Mouse (Mus musculus) frontal cortex, adult (tissue): Measurements from ENCODE around the gene Car9.

Experiments used
- ATAC-seq: cut with Nextera tagmentation; 2 replicates; pipeline ENCODE4 v1.9.2; 2017; ENCODE audit warnings: mild to moderate bottlenecking, moderate library complexity, mixed read lengths; ENCODE audit not compliant: low TSS enrichment

Car9 gene

DNA sequence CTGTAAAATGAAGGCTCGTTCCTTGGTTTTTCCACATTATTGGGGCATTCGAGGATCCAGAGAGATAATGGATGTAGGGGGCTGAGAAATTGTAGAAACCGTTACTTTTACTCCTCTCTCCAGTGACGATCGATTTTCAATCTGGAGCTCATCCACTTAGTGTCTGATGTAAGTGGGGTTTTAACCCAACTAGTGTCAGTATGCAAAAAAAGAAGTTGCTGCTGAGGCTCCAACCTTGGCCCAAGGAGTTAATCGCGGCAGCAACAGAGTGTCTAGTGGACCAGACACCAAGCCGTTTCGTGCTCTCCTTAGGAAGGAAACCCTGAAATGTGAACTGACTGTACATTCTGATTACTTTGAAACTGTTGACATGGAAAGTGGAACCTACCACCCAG is 12.9 kb upstream of the Car9 start:
- no peak for ATAC-seq

DNA sequence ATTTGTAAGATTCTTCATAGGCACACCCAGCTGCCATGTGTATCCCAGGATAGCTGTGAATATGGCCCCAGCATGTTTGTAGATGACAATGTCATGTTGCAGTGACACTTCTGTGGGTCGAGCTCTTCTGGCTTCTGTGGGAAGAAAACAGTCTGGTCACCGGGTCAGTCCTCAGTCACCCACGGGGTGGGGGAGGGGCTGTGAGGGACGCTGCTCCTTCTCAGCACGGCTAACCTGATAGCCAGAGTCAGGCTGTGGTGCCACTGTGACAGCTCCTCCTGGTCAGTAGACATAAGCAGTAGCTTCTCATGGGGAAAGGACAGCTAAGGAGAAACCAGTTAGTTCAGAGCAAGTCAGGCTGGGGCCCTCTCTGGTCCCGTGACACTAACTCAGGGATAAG is 10.2 kb upstream of the Car9 start:
- no peak for ATAC-seq

DNA sequence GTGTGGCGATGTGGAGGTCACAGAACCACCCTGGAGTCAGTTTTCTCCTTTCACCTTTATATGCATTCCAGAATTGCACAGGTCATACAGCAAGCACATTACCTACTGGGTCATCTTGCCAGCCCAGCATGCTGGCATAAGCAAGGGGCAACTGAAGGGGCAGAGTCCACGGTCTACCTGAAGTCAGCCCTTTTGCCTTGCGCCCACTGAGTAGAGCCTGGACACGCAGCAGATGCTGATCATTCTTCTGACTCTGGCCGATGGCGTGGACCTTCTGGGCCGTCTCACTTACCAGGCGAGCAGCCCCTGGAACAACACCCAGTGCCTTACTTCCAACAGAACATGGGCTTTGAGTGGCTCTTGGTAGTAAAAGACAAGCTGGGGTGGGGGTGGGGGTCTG is 9.4 kb upstream of the Car9 start:
- ATAC-seq: no peak

DNA sequence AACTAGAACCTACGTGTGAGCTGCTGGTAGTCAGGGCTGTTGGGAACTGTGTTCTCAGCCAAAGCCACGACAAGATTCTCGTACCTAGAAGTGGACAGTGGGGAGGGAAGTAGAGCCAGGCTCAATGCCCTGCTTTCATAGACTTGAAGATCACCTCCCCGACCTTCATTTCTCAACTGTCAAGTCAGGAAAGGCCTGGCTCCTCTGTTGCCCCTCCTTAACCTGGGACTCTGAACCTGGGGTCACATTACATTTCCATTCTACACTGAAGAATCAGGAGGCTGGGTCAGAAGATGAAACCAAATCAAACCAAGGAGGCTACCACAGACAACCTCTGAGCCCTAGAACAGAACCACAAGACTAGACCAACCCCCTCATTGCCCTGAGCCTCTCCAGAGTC is 8.8 kb upstream of the Car9 start:
- no peak for ATAC-seq

DNA sequence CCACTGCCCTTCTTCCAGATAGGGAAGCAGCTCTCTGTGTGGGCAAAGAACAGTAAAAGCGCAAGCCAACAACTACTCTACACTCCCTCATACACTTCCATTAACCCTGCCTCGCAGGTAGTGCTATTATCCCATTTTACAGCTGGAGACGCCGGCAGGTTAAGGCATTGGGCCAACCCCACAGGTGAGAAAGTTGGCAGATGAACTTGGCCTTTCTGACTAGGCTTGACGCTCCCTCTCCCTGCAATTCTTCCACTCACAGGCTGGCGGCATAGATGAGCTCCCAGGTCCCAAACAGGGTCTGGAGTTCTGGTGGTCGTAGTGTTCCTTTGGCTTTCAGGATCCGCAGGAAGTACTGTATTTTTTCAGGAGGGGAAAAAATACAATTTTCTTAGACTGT is 7.8 kb upstream of the Car9 start:
- ATAC-seq: no peak

DNA sequence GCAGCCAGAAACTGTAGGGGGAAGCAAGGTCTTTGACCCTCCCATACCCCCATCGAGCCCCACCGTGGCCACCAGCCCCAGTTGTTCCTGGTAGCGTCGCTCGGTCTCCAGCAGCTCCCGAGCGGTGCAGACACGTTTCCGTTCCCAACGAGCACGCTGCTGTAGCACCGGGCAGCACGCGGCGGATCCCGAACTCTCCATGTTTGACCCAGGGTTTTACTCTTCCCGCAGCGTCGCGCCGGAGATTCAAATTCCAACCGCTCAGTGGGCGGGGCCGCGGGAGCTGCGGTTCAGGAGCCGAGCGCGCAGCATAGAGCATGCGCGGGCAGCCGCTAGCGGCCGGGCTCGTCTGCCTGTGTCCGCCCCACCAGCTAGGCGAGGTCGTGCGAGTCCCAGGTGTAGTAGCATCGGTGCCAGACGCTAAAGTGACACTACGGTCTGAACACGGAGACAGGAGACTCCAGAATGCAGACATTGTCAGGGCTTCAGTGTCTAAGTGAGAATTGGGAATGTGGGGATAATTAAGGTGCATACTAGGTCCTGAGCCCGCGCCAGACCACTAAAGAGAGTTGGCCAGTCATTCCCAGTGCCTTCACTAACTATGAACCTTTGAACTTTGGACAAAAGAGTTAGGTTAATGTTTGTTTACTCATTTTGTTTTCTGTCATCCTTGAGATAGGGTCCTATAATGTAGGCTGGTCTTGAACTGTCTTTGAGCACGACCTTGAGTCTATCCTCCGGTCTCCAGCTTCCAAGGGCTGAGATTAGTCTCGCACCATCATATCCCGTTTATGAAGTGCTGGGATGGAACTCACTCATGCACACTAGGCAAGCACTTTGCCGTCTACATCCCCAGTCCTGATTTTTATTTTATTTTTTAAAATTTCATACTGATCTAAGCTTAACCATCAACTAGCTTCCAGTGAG is 7.1 kb upstream of the Car9 start, which contains the start of gene Arhgef39:
Gene Arhgef39 (minus strand): TSS at position 289 of the 927 bp plus-strand sequence.
- peak; percentile 83 for ATAC-seq

DNA sequence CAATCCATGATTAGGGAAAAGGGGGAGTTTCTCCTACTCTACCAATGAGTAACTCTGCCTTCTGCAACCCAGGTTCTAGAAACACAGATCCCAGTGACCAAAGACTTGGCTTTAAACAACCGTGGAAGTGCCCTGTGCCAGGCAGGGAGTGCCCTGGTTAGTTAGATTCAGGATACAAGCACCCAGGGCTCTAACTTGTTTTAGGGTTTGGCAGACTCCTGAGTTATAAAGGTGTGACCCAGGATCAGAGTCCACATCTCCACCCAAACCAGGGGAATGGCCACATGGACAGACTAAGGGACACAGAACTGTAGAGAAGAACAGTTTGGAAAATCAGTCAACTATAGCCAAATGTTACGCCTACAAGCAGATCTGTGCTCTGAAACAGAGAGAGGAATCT is 3.7 kb upstream of the Car9 start:
- ATAC-seq: no peak

DNA sequence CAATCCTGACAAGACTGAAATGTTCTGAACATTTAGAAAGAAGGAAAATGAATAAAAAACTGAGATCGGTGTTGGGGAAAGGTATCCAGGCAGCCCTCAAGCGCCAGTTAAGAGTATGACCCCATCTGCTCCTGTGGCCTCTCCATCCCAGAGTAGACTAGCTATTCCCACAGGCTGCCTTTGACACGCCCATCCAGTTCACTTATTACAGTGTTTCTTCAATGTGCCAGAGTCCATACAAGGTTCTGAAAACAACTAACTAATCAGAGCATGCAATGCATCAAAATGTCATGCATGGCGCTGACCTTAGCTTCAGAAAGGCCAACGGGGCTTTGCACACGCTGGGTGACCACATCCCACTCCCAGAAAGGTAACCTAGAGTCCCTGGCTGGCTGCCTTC is 3.3 kb upstream of the Car9 start:
- ATAC-seq: no peak

DNA sequence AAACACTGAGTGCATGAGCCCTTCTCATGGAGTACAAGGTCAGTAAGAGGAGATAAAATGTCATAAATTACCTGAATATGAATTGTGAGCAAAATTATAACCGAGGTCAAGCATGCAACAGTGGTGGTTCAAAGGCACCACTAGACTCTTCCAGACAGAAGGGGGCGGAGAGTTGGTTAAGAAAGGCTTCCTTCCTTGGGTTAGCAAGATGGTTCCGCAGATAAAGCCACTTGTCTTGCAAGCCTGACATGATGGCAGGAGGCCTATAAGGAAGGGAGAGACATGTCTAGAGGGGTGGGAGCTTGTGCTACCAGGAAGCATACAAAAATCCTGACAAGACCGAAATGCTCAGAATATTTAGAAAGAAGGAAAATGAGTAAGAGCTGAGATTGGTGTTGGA is 2.5 kb upstream of the Car9 start:
- no peak for ATAC-seq

DNA sequence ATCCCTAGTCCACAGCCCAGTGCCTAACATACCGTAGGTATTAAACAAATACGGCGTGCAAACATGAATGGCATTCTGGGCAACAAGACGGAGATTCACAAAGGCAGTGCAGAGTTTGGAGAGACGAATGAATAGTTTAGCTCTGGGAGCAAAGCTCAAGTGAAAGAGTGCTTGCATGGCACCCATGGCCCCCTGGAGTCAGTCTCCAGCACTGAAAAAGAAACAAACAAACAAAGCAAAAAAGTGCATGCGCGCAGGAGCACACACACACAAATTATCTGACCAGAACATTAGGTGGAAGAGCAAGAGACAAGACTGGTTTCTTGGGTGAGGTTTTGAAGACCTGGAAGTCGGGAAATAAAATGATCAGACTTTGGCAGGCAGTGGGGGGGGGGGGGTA is 692 bp upstream of the Car9 start:
- no peak for ATAC-seq

DNA sequence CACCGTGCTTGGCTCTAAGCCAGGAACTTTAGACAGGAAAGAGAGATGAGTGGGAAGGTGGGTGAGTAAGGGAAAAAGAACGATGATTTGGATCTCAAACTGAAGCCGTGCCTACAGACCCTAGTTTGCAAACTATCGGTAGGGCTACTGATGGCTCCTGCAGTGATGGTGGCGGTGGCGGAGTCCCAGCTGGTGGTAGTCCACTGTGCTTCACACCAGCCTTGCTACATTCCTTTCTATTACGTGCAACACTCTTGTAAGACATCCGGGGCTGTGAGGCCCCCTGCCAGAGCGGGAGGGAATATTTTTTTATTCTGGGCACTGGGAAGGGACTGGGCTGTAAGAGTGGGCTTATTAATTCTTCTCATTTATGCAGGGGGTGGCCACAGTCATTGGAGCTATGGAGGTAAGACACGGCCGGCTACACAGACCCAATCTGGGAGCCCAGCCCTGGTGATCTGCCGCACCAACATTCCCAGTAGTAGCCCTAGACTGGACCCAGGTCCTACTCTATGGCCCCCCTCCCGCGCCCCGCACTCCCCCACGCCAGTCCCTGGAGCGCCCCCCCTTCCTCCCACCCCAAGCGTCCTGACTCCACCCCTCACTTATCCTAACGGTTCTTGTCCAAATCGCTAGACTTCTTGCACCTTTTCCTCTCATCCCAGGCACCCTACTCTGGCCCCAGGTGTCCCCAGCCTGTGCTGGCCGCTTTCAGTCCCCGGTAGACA is 1.3 kb downstream of the Car9 start:
- ATAC-seq: no peak; the same call in 1 of the 2 replicates

DNA sequence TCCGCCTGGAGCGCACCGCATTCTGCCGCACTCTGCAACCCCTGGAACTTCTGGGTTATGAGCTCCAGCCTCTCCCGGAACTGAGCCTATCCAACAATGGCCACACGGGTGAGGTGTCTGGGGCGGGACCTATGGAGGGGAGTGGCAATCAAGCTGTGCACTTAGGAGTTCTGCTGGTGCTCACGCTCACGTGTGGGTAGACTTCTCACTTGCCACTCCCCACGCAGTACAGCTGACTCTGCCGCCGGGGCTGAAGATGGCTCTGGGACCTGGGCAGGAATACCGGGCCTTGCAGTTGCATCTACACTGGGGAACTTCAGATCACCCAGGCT is 1.9 kb downstream of the Car9 start:
- peak; percentile 57; the same call in 1 of the 2 replicates for ATAC-seq

DNA sequence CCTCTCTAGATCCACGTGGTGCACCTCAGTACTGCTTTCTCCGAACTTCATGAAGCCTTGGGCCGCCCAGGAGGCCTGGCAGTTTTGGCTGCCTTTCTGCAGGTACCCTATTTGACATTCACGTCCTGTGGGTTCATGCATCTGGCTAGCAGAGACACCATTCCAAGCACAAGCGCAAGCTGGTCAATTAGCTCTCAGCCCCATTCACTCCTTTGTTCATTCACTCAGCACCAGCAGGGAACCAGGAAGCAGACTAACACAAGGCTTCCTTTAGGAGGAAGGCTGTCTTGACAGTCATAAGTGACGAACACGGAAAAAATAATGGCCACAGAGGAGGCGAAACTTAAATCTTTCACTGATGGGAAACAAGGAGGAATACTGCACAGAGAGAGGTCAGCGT is 2.3 kb downstream of the Car9 start:
- ATAC-seq: no peak

DNA sequence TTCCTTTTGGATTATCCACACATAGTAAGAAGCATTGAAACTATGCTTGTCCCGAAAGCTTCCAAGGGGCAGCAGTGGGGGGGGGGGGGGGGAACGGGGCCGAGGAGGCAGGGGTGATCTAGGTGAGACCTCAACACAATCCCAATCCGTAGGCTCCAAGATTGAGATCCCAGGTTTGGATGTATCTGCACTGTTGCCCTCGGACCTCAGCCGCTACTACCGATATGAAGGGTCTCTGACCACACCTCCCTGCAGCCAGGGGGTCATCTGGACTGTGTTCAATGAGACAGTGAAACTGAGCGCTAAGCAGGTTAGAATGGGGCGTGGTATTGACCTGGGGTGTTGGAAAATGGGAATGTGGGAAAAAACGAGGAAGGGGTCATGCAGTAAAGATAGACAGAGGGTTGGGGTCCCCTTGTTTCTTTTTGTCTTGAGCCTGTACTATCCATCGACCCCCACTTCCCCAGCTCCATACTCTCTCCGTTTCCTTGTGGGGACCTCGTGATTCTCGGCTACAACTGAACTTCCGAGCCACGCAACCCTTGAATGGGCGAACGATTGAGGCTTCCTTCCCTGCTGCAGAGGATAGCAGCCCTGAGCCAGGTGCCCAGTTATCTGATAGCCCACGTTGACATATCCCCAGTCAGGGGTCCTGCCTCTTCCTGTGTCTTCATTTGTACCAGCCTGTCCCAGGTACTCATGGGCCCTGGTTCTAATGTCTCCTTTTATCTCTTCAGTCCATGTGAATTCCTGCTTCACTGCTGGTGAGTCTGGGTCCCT is 5.1 kb downstream of the Car9 start:
- no peak for ATAC-seq

DNA sequence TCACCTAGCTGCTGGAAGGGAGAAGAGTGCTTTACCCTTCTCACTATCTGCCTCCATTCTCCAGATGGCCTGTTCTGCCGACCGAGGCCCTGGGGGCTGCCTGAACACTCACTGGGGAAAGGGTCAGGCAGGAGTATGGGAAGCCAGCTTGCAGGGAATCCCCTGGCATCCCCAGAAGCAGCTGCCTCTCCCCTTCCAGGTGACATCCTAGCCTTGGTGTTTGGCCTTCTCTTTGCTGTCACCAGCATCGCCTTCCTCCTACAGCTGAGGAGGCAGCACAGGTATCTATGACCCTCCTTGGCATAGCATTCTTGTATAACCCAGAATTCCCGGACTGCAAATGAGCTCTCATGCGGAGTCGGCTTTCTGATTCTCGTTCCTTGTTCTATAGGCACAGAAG is 5.9 kb downstream of the Car9 start:
- no peak for ATAC-seq

DNA sequence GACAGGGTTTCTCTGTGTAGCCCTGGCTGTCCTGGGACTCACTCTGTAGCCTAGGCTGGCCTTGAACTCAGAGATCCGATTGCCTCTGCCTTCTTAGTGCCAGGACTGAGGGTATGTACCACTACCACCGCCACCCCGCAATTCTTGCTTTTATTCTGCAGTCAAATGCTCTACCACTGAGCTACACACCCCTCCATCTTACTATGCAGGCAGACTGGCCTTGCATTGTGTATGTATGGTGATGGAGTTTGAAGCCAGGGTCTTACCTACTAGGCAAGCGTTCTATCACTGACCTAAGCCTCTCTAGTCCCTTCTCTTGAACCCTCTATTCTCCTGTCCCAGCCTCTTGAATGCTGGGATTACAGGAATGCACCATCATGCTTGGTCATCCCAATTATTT is 6.5 kb downstream of the Car9 start:
- ATAC-seq: no peak

DNA sequence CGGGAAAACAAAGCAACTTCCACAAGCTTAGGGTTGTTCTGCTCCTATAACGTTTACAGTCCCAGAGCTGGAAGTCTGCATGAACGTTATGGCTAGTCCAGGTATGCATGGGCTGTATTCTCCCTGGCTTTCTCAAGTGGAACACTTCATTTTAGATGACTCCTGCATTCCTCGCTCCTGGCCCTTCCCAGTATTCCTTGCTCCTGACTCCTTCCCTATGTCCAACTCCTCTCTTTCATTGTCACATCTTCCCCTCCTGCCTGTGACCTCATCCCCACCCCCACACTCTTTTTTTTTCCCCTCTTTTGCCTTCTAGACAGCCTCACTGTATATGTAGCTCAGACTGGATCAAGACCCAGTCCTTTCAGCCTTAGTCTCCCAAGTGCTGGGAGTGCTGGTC is 7.0 kb downstream of the Car9 start:
- ATAC-seq: no peak

DNA sequence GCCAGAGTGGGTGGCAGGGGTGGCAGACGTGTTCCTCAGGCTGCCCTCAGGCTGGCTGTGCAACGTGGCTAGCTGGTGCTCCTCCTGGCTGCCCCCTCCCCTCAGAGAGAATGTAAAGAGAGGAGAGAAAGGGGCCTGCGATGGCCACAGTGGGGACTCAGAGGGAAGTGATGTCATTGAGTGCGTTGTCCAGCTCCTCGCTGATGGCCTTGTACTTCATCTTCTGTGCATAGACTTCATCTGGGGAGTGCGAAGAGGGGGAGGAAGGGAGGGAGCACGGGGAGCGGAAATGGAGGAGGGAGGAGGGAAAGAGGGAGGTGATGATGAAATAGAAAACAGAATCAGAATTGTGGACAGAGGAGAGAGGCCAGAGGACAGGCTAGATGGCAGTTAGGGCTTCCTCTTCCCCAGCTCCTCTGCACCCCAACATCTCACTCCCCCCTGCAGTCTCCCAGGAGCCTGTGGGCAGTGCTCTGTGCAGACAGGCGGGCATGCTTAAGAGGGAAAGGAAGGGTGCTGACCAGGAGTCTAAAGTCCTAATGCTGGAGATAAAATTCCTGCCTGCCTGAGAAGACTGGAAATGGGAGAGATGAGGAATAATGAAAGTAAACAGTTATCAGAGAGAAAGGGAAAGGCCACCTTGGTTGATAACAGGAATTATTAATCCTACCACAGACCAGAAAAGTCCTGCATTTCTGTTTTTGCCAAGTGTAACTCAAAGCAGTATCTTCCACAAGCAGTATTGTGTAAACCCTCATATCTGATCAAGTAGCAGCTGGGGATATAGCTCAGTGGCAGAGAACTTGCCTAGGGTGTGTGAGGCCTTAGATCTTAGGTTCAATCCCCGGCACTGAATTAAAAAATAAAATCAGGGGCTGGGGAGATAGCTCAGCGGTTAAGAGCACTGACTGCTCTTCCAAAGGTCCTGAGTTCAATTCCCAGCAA is 9.3 kb downstream of the Car9 start:
- no peak for ATAC-seq

DNA sequence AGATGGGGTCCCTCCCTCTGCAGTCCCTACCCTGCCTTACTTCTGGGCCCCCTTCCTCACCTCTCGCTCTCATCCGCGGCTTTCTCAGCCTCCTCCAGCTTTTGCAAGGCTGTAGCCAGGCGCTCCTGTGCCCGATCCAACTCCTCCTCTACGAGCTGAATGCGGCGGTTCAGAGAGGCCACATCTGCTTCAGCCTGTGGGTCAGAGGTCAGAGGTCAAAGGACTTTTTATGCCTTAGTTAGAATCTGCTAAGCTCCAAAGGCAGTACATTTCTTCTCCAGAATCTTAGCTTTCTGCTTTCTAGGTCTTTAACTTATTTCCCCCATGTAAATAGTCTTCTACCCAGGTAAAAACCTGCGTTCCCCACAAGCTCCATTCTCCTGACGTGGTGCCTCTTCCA is 12.8 kb downstream of the Car9 start:
- no peak for ATAC-seq

DNA sequence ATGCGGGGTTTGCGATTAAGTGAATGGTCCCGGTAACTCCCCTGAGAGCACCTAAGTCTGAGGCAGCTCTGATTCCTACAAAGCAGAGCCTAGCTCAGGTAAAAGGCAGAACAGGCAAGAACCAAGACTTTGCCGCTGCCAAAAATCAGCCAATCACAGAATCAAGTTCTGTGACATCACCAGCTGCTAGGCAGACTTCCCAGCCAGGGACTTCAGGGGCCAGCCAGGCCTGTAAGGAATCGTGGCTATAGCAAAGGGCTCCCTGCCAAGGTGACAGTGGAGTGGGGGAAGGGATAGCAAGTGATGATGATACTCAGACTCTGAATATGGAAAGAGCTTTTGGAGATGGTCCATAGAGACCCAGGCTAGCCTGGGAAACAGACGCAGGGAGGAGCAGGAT is 13.2 kb downstream of the Car9 start:
- peak; percentile 83 for ATAC-seq

DNA sequence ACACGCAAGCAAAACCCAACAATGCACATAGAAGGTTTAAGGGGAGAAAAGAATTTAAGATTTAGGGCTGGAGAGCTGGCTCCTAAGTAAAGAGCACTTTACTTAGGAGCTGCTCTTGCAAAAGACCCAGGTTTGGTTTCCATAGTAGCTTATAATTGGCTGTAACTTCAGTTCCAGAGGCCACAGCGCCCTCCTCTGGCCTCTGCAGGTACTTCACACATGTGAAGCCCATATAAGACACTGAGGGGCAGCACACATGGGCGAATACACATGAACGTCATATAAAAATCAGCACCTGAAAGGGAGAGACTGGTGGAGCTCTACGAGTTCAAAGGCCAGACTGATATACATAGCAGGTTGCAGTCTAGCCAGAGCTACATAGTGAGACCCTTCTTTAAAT is 21.1 kb downstream of the Car9 start:
- ATAC-seq: no peak
